Mouse (Mus musculus): ENCODE results near the gene Trappc10.

Gene Trappc10

GRCm38 (mm10) chr10:78260916-78261650, 16.6 kb upstream of the Trappc10 start:
- in situ Hi-C loops (cut with MboI; ENCODE audit: low pct_unique_long_range_greater_than_20kb in 1 of 2, low sequenced_read_pairs in 2 of 2, unreplicated experiment in 1 of 2), result loop anchor here (10.0 kb wide), 2 partner anchors 114 to 124 kb away; no protein-coding TSS in a partner anchor

DNA sequence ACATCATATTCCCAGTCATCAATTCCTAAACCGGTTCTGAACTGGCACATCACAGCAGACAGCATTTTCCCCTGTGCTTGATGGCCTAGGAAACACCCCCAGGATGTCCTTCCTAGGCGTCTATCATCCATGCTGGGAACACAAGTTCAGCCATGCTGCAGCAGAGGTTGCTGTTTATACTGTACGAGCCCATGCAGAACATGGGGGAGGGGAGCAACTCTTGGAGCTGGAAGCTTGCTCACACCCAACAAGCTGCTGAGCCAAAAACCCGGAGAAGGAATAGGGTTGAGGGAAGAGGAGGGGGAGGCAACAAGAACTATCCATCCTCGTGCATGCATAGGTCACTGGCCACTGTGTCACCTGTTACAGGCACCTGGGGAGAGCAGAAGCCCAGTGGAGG, 15.9 kb upstream of the Trappc10 start:
- in situ Hi-C loops (cut with MboI; ENCODE audit: low pct_unique_long_range_greater_than_20kb in 1 of 2, low sequenced_read_pairs in 2 of 2, unreplicated experiment in 1 of 2), result loop anchor here (10.0 kb wide), 2 partner anchors 114 to 124 kb away; no protein-coding TSS in a partner anchor

GRCm38 (mm10) chr10:78259702-78260101, 15.3 kb upstream of the Trappc10 start:
- in situ Hi-C loops (cut with MboI; ENCODE audit: low pct_unique_long_range_greater_than_20kb in 1 of 2, low sequenced_read_pairs in 2 of 2, unreplicated experiment in 1 of 2), result loop anchor here (10.0 kb wide), 2 partner anchors 115 to 125 kb away; no protein-coding TSS in a partner anchor

DNA sequence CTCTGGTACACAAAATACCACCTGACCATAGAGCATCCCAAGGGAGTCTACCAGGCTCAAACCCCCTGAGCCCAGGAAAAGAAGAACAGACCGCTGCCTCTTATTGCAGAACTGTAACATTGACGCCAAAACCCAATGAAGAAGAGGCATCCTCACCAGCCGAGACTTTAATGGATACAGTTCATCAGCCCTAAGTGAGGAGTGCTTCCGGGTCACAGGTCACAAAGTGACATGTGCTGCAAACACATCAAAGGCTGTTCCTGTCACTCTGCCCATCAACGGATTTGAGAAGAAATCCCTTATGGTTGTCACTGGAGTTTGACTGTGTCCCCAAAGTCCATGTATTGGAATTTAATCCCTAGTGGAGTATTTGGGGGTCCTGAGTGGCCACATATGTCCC, 14.8 kb upstream of the Trappc10 start:
- in situ Hi-C loops (cut with MboI; ENCODE audit: low pct_unique_long_range_greater_than_20kb in 1 of 2, low sequenced_read_pairs in 2 of 2, unreplicated experiment in 1 of 2), result no loop called here

- in situ Hi-C loops (cut with MboI; ENCODE audit: low pct_unique_long_range_greater_than_20kb in 1 of 2, low sequenced_read_pairs in 2 of 2, unreplicated experiment in 1 of 2), result no loop called here
These were observed 13.8 kb upstream of the Trappc10 start for GRCm38 (mm10) chr10:78258142-78258675.

- in situ Hi-C loops (cut with MboI; ENCODE audit: low pct_unique_long_range_greater_than_20kb in 1 of 2, low sequenced_read_pairs in 2 of 2, unreplicated experiment in 1 of 2), result no loop called here
These were observed 11.2 kb upstream of the Trappc10 start for GRCm38 (mm10) chr10:78255646-78256059.

DNA sequence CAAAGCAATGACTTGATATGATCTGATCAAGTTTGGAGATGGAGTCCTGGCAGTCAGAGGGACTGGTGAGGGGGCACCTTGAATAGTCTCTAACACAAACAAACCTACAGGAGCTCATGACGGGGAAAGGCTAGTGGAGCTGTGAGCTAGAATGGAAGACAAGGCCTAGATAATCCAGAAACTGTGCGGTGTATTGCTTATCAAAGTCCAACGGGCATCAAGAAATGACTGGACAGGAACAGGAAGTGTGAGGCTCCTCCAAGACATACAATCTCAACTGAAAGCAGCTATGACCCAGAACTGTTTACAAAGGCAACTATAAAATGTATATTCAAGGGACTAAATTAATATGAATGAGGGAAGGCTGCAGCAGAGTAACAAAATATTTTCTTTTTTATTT, 2.8 kb upstream of the Trappc10 start:
- in situ Hi-C loops (cut with MboI; ENCODE audit: low pct_unique_long_range_greater_than_20kb in 1 of 2, low sequenced_read_pairs in 2 of 2, unreplicated experiment in 1 of 2), result no loop called here

- in situ Hi-C loops (cut with MboI; ENCODE audit: low pct_unique_long_range_greater_than_20kb in 1 of 2, low sequenced_read_pairs in 2 of 2, unreplicated experiment in 1 of 2), result no loop called here
These were observed 2.3 kb upstream of the Trappc10 start for GRCm38 (mm10) chr10:78246725-78247124.

- in situ Hi-C loops (cut with MboI; ENCODE audit: low pct_unique_long_range_greater_than_20kb in 1 of 2, low sequenced_read_pairs in 2 of 2, unreplicated experiment in 1 of 2), result no loop called here
These were observed 745 bp upstream of the Trappc10 start for GRCm38 (mm10) chr10:78245225-78245547.

DNA sequence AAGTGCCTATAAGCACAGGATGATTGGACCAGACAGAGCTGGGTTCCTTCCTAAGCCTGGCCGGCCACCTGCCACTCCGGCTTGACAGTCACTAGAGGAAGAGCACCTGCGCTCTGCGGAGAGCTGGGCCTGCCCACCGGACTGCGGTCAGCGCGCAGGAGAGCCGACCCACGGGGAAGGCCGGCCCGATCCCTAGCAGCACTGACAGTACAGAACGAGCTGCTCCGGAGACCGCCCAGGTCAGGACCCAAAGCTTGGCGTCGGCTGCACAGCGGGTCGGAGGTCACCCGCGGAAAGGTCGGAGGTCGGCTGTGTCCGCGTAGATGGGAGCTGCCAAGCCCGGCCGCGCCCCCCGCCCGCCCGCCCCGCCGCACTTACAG, 393 bp downstream of the Trappc10 start:
- in situ Hi-C loops (cut with MboI; ENCODE audit: low pct_unique_long_range_greater_than_20kb in 1 of 2, low sequenced_read_pairs in 2 of 2, unreplicated experiment in 1 of 2), result no loop called here

DNA sequence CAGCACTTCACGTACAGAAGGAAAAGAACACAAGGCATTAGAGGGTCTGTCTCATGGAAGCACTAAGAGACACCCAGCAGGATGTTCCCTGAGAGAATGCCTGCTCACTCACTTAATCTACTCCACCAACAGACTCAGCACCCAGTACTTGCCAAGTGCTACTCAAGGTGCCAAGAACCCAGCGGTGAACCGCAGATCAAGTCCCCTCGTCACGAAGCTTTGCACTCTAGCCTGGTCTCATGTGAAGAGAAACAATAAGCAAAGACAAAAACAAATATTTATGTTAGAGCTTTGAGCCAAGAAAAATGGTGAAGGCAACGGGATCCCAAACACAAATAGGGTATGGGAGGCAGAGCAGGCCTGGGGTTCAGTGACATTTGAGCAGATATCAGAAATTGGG, 5.5 kb downstream of the Trappc10 start:
- in situ Hi-C loops (cut with MboI; ENCODE audit: low pct_unique_long_range_greater_than_20kb in 1 of 2, low sequenced_read_pairs in 2 of 2, unreplicated experiment in 1 of 2), result no loop called here

GRCm38 (mm10) chr10:78238297-78238696, 6.1 kb downstream of the Trappc10 start:
- in situ Hi-C loops (cut with MboI; ENCODE audit: low pct_unique_long_range_greater_than_20kb in 1 of 2, low sequenced_read_pairs in 2 of 2, unreplicated experiment in 1 of 2), result no loop called here

GRCm38 (mm10) chr10:78237809-78238208, 6.6 kb downstream of the Trappc10 start:
- in situ Hi-C loops (cut with MboI; ENCODE audit: low pct_unique_long_range_greater_than_20kb in 1 of 2, low sequenced_read_pairs in 2 of 2, unreplicated experiment in 1 of 2), result no loop called here

DNA sequence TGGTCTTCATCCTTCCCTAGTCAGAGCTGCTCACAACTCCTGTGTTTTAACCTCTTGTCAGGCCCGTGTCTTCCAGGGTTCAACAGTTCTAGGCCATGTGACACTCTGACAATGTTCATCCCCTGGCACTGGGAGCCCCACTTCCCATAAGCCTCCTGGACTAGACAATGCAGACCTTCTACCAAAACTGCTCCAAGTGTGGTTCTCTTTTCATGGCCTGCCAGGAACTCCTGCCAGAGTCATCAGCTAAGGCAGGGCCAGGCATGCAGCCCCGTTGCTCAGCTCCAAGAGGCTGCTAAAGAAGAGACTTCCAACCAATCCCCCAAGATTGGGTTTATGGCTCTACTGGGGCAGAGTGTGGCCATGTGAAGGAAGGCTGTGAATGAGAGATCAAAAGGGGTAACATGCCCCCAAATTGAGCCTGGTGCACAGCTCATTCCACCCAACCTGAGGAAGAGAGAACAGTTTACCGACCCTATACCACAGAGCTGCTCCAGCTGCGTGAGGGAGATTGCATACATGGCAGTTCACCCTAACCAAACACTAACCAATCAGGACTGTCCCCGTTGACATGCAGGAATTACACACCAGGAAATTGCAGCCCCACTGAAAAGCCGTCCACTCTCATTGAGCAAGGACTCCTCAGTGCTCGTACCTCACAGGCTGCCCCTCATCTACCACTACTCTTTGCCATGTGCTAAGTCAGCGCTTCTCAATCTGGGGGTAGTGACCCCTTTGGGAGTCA, 7.4 kb downstream of the Trappc10 start:
- in situ Hi-C loops (cut with MboI; ENCODE audit: low pct_unique_long_range_greater_than_20kb in 1 of 2, low sequenced_read_pairs in 2 of 2, unreplicated experiment in 1 of 2), result no loop called here

- in situ Hi-C loops (cut with MboI; ENCODE audit: low pct_unique_long_range_greater_than_20kb in 1 of 2, low sequenced_read_pairs in 2 of 2, unreplicated experiment in 1 of 2), result no loop called here
These were observed 10.7 kb downstream of the Trappc10 start for GRCm38 (mm10) chr10:78233756-78234155.

DNA sequence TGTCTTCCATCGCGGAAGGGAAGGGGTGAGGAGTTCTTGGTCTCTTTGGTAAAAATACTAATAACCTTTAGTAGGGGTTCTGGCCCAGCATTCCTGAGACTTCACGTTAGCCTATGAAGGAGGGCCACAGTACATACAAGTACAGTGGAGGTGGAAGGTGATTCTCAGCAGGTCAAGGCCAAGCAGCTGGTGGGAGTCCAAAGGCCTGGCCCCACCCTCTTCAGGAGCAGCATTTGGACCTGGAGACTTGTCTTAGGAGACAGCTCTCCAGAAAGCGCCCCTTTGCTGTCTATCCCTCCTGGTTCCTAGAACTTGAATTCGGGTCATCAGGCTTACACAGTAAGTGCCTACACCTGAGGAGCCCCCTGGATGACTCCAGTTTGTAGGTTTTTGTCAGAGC, 11.3 kb downstream of the Trappc10 start:
- in situ Hi-C loops (cut with MboI; ENCODE audit: low pct_unique_long_range_greater_than_20kb in 1 of 2, low sequenced_read_pairs in 2 of 2, unreplicated experiment in 1 of 2), result no loop called here

- in situ Hi-C loops (cut with MboI; ENCODE audit: low pct_unique_long_range_greater_than_20kb in 1 of 2, low sequenced_read_pairs in 2 of 2, unreplicated experiment in 1 of 2), result no loop called here
These were observed 12.0 kb downstream of the Trappc10 start for GRCm38 (mm10) chr10:78232301-78232980.

- in situ Hi-C loops (cut with MboI; ENCODE audit: low pct_unique_long_range_greater_than_20kb in 1 of 2, low sequenced_read_pairs in 2 of 2, unreplicated experiment in 1 of 2), result no loop called here
These were observed 15.9 kb downstream of the Trappc10 start for GRCm38 (mm10) chr10:78228560-78228928.

GRCm38 (mm10) chr10:78227875-78228559, 16.4 kb downstream of the Trappc10 start:
- in situ Hi-C loops (cut with MboI; ENCODE audit: low pct_unique_long_range_greater_than_20kb in 1 of 2, low sequenced_read_pairs in 2 of 2, unreplicated experiment in 1 of 2), result no loop called here

Data from mouse embryonic stem cell (cell line).